Mouse (Mus musculus): ENCODE results near the gene Gm11567.
"Not testable (repeated sequence)": the region's sequence is repeated elsewhere in the genome, so short reads cannot be mapped to it uniquely, and the experiment has no call there.

Gm11567 gene

DNA sequence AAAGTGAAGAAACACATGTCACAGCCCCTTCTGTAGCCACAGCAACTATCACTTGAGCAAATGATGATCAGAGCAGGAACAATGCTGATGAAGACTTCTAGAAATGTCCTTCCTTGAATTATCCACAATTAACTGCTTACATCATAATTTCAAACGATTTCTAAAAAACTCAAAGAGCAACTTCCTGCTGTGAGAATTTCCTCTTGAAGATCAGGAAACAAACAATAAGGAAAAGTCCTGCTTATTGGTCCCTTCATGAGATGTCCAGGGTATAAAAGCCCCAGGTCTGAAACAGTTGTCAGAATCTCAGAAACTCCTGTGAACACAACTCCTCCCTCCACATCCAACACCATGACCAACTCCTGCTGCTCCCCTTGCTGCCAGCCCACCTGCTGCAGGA is at the start of gene Gm11567:
TSS of gene Gm11567 (plus strand) at position 301 of the 400 bp plus-strand sequence.
- not testable (repeated sequence) for DNase-seq

DNA sequence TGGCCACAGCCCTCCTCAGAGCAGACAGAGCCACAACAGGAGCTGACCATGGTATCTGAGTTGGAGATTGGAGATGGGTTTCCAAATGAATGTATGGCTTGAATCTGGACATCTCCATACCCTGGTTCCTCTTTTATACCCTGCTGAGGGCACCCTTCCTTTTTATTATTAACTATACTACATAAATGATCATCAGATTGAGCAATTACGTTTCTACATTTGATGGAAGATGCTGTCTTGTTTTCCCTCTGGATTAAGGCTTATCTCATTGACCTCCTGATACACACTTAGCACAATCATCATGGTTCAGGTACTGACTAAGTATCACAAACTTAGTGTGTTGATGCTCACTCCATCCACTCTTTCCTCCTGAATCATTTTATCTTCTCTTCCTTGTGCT is 41.0 kb upstream of the Gm11567 start, which contains the start of gene 2300003K06Rik:
TSS of gene 2300003K06Rik (minus strand) at position 101 of the 400 bp plus-strand sequence.
- DNase-seq: no peak

DNA sequence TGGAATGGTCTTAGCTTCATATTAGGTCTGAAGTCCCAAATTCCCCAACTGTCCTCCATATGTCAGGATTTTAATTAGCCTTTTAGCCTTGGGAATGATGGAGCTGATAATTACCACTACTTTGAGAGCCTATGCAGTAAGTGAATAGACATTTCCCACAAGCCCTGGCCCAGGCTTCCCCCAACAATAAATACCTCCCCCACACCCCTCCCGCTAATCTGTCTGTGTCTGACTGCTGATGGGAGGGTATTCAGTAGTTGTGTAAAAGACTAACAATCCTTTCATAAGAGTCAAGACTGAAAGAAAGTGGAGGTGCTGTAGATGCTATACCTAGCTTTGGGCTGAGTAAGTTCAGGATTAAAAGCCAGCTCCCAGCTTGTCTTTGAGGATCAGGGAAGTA is 36.8 kb upstream of the Gm11567 start:
- no peak for DNase-seq

DNA sequence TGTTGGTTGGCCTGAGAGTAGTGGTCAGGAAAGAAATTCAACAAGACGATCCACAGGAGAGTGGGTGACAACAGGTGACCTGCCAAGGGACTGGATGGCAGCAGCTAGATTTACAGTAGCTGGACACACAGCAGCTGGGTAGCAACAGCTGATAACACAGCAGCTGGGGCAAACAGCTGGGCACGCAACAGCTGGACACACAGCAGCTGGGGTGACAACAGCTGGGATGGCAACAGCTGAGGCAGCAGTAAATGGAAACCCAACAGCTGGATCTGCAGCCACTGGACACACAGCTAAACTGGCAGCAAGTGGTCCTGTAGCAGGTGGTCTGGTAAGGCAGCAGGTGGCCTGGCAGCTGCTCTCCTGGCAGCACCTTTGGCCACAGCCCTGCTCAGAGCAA is 32.2 kb upstream of the Gm11567 start:
- no peak for DNase-seq

DNA sequence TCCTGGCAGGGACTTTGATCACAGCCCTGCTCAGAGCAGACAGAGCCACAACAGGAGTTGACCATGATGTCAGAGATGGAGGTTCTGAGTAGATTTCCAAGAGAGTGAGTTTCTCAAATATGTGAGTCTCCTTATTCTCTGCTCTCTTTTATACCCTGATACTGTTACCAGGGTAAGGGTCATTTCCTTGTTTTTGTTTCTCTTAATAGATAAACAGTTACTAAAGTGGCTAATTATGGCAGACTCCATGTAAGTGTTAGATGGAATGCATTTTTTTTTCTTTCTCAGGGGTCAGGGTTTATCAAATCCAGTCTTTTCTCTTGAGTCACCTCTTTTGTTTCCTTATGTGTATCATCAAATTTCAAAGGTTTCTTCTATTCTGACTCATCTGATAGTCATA is 27.5 kb upstream of the Gm11567 start, which contains the start of gene Krtap4-16:
TSS of gene Krtap4-16 (minus strand) at position 101 of the 400 bp plus-strand sequence.
- no peak for DNase-seq

DNA sequence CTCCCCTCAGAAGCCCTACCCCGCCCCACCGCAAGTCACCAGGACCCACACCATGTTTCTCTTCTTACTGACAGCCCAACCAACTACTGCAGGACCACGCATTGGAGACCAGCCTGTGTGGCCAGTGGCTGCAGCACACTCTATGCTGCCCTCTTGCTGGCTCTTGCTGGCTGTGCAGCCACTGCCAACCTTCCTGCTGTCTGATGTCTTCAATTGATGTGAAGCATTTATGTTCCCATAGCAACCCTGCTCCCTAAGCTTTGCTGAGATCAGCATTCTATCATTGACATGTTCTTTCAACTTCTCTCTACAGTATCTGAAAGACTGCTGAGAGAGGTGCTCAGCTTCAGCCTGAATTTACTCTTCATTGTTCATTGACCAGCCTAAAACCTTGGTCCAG is 24.9 kb upstream of the Gm11567 start:
- DNase-seq: no peak

DNA sequence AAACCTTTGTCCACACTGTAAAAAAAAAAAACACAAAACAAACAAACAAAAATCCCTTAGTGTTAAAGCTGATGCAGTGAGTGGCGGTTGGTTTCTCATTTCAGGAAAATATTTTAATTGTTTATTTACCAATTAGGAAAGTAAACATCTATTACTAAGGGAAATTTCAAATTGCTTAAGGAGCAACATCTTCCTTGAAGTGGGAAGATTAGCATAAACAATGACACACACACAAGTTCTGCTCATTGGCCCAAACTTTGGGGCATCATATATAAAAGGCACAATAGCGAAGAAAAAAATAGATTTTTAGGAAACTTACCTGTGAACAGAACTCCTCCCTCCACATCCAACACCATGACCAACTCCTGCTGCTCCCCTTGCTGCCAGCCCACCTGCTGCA is 21.4 kb upstream of the Gm11567 start, which contains the start of gene Gm11568:
TSS of gene Gm11568 (plus strand) at position 301 of the 400 bp plus-strand sequence.
- no peak for DNase-seq

DNA sequence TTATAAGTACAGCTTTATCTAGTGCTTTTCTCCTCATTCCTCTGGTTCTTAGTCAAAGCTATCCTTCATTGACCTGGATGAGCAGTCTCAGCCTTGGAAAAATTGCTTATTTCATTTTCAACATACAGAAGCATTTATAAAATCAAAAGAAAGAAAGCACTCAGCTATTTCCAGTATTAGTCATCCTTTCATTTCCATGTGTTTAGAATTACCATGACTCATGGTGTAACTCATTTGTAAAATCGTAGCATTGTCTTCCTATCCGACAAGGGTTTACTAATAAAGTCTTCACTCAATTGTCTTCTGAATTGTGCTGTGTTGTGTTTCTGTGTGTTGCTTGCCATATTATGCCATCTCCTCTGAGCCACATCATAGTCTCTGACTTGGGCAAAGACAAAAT is 20.2 kb upstream of the Gm11567 start:
- no peak for DNase-seq

DNA sequence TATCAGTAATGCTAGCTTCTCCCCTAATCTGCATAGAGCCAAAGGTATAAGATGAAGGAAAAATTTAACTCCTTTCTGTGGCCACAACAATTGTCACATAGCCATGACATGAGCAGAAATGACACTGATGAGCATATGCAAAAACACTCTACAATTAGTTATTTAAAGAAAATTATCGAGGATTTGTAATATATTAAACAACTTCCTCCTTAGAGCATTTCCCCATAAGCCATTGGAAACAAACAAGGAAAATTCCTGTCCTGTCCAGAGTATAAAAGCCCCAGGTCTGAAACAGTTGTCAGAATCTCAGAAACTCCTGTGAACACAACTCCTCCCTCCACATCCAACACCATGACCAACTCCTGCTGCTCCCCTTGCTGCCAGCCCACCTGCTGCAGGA is 14.8 kb upstream of the Gm11567 start, which contains the start of gene Gm11559:
TSS of gene Gm11559 (plus strand) at position 301 of the 400 bp plus-strand sequence.
- DNase-seq: not testable (repeated sequence)

DNA sequence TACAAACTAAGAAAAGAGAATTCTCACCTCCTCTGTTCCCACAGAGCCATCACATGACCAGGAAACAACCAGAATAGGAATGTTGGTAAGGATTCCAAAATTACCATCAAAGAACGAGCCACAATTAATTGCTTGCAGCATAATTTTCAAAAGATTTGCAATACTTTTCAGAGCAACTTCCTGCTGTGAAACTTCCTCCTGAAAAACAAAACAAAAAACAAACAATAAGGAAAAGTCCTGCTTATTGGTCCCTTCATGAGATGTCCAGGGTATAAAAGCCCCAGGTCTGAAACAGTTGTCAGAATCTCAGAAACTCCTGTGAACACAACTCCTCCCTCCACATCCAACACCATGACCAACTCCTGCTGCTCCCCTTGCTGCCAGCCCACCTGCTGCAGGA is 5.9 kb upstream of the Gm11567 start, which contains the start of gene Krtap9-1:
TSS of gene Krtap9-1 (plus strand) at position 301 of the 400 bp plus-strand sequence.
- DNase-seq: not testable (repeated sequence)

DNA sequence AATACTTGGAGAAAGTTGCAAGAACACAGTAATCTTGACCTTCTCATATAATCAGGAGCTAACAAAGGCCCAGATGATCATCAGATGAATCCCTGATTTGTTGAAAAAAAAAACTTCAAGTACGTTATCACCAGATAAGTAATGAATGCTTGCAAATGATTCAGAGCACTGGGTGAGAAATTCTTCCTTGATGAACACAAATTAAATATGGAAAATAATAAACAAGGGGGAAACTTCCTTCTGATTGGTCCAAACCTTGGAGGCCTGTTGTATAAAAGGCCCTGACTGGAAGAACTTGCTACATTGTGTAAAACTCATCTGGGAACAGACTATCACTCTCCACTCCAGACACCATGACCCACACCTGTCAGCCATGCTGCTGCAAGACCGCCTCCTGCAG is 28.6 kb downstream of the Gm11567 start, which contains the start of gene Krtap31-1:
TSS of gene Krtap31-1 (plus strand) at position 301 of the 400 bp plus-strand sequence.
- DNase-seq: no peak

DNA sequence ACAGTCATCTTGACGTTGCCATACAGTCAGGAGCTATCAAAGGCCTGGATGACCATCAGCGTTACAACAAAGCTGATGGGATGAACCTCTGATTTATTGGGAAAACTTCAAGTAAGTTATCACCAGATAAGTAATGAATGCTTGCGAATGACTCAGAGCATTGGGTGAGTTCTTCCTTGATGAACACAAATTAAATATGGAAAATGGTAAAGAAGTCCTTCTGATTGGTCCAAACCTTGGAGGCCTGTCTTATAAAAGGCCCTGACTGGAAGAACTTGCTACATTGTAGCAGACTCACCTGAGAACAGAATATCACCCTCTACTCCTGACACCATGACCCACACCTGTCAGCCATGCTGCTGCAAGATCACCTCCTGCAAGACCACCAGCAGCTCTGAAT is 35.5 kb downstream of the Gm11567 start, which contains the start of gene Gm11565:
TSS of gene Gm11565 (plus strand) at position 301 of the 400 bp plus-strand sequence.
- DNase-seq: no peak

All from B cell, adult 2 months (primary cell).